Mouse (Mus musculus): ENCODE results near the gene Cyp4f13. TPM values are rescaled to one million over a fixed set of nuclear protein-coding genes. Genes with fewer than 3 reads are reported as not detected.

Cyp4f13 gene
- polyA plus RNA-seq (2017; shearing (Covaris generic)): 10 to 100 TPM; 37.9 to 48.2 TPM

GRCm38 (mm10) chr17:32947215-32947914 is at the start of gene Cyp4f13:
TSS of gene Cyp4f13 (minus strand) at chr17:32947402.

GRCm38 (mm10) chr17:32992699-32993474 is 45.7 kb upstream of the Cyp4f13 start, which contains the start of gene Zfp952:
TSS of gene Zfp952 (plus strand) at chr17:32993129.

GRCm38 (mm10) chr17:32965623-32966290 is 18.6 kb upstream of the Cyp4f13 start, which contains the start of gene Zfp472:
TSS of gene Zfp472 (plus strand) at chr17:32965814.

DNA sequence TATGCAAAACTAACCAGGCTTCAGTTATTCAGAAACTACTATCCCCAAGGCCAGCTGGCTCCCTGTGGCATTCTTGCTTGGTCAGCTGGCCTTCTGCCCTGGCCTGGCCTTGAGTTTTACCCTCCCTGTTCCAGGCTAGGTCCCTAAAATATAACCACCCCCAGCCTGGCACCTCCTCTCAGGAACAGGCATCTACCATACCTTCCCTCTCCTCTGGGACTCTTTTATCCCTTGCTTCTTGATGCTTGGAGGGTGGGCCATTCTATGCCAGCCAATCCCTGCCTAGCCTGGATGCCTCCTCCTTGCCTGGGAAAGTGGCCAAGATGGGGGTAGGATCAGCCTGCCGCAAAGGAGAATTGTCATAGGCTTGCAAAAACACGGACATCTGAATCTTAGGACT is 30.1 kb downstream of the Cyp4f13 start, which contains the start of gene Cyp4f14:
TSS of gene Cyp4f14 (minus strand) at position 212 of the 400 bp plus-strand sequence.

GRCm38 (mm10) chr17:32891239-32892180 is 55.7 kb downstream of the Cyp4f13 start, which contains the start of gene Zfp870:
TSS of gene Zfp870 (minus strand) at chr17:32891642.

Other genes with a start within 250 kb of the Cyp4f13 start
- 10 to 100 TPM; 22.0 to 24.6 TPM for gene Zfp871, start 159.1 kb downstream of the Cyp4f13 start, polyA plus RNA-seq (2017; shearing (Covaris generic))
- under 1 TPM in 1 of 2 experiments, not detected in 1; 0.75 TPM for gene Zfp811, start 137.5 kb downstream of the Cyp4f13 start, polyA plus RNA-seq (2017; shearing (Covaris generic))
- gene Zfp799, start 117.1 kb downstream of the Cyp4f13 start, polyA plus RNA-seq (2017; shearing (Covaris generic)): 10 to 100 TPM in 1 of 2 experiments, 1 to 10 TPM in 1; 9.8 to 14.2 TPM
- 10 to 100 TPM in 1 of 2 experiments, 1 to 10 TPM in 1; 5.8 to 10.3 TPM for gene Zfp870, start 55.8 kb downstream of the Cyp4f13 start, polyA plus RNA-seq (2017; shearing (Covaris generic))
- not detected for gene Cyp4f14, start 30.1 kb downstream of the Cyp4f13 start, polyA plus RNA-seq (2017; shearing (Covaris generic))
- gene Zfp472, start 18.4 kb upstream of the Cyp4f13 start, polyA plus RNA-seq (2017; shearing (Covaris generic)): 10 to 100 TPM; 17.0 to 21.9 TPM
- 10 to 100 TPM; 16.3 to 19.6 TPM for gene Zfp952, start 45.7 kb upstream of the Cyp4f13 start, polyA plus RNA-seq (2017; shearing (Covaris generic))
- 10 to 100 TPM in 1 of 2 experiments, 1 to 10 TPM in 1; 8.5 to 12.3 TPM for gene Zfp763, start 86.0 kb upstream of the Cyp4f13 start, polyA plus RNA-seq (2017; shearing (Covaris generic))
- not detected for gene 4921501E09Rik, start 120.7 kb upstream of the Cyp4f13 start, polyA plus RNA-seq (2017; shearing (Covaris generic))
- 1 to 10 TPM; 5.1 to 5.2 TPM for gene Zfp563, start 141.9 kb upstream of the Cyp4f13 start, polyA plus RNA-seq (2017; shearing (Covaris generic))
- gene Morc2b, start 192.3 kb upstream of the Cyp4f13 start, polyA plus RNA-seq (2017; shearing (Covaris generic)): 1 to 10 TPM in 1 of 2 experiments, under 1 TPM in 1; 0.12 to 1.7 TPM
- gene Olfr55, start 221.0 kb upstream of the Cyp4f13 start, polyA plus RNA-seq (2017; shearing (Covaris generic)): not detected
- not detected for gene Olfr239, start 243.9 kb upstream of the Cyp4f13 start, polyA plus RNA-seq (2017; shearing (Covaris generic))